Mouse (Mus musculus) heart, adult 2 months (tissue): ENCODE measurements around the gene Nanos3.

ENCODE experiments used
- CTCF ChIP-seq: fragments of 200-600 bp; IDR thresholded peaks from 2 replicates; pipeline ENCODE4 v1.8.1; 2022; ENCODE audit warnings: antibody characterized with exemption, mild to moderate bottlenecking, moderate library complexity
- EP300 ChIP-seq: fragments of 200-500 bp; IDR thresholded peaks from 2 replicates; pipeline ENCODE4 v1.6.1; 2011; ENCODE audit warnings: low read depth, low read length, control low read depth; ENCODE audit not compliant: insufficient read depth
- POLR2A ChIP-seq: fragments of 200-500 bp; IDR thresholded peaks from 2 replicates; pipeline ENCODE4 v1.6.1; 2011; ENCODE audit warnings: mild to moderate bottlenecking, low read depth, low read length, control low read depth; ENCODE audit not compliant: insufficient read depth

DNA sequence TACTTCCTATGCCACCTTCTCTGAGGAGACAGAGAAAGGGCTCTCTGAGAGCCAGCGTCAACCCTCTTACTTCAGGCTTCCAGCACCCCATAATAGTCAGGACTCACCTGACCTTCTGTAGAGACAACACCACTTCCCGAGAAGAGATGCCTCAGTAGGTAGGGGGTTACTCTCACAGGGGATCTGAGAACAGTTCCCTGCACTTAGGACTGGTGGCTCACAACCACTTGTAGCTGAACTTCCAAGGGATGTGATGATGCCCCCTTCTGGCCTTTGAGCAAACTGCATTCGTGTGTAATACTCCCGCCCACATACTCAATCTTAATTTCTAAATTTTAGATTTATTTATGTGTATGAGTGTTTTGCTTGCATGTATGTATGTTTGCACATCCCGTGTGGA is 8.5 kb upstream of the Nanos3 start:
- TF ChIP-seq CTCF (peak; percentile 57), POLR2A (no peak), EP300 (no peak)
